Mouse (Mus musculus): ENCODE measurements around the gene B020011L13Rik.
"Not testable (repeated sequence)": the region's sequence is repeated elsewhere in the genome, so short reads cannot be mapped to it uniquely, and the experiment has no call there.

Gene B020011L13Rik

DNA sequence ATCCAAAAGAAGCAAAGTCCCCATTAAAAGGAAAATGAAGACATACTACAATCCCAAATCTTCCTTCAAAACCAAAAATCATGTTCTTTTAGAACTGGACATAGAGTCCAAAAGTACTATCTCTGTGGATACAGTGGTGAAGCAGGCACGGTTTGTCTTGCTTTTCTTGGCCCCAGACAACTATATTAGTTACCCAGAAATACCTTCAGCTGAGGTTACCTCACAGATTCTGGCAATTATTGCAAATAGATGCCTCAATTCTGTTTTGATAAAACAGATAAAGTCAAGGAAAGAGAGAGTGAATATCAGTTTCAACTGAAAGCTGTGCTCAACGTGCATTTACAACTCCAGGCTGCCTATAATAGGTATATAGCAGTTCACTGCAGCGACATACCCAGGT lies at the start of gene B020011L13Rik:
Gene B020011L13Rik (plus strand): TSS at position 301 of the 400 bp plus-strand sequence.
- DNase-seq (ENCODE audit: low read depth, low spot score); H3K27me3 ChIP-seq (ENCODE audit: control insufficient read depth, insufficient read depth, low read length, poor library complexity, severe bottlenecking): not testable (repeated sequence)

GRCm38 (mm10) chr1:117816271-117816670 lies 35.3 kb downstream of the B020011L13Rik start:
- H3K27me3 ChIP-seq (ENCODE audit: control insufficient read depth, insufficient read depth, low read length, poor library complexity, severe bottlenecking); DNase-seq (ENCODE audit: low read depth, low spot score); H3K36me3 ChIP-seq (ENCODE audit: control insufficient read depth, insufficient read depth, low read length, poor library complexity, severe bottlenecking): not testable (repeated sequence)

More for the DNA sequence above, at the start of gene B020011L13Rik:
- H3K36me3 ChIP-seq (ENCODE audit: control insufficient read depth, insufficient read depth, low read length, poor library complexity, severe bottlenecking): not testable (repeated sequence)

- DNase-seq (ENCODE audit: low read depth, low spot score); H3K27me3 ChIP-seq (ENCODE audit: control insufficient read depth, insufficient read depth, low read length, poor library complexity, severe bottlenecking); H3K36me3 ChIP-seq (ENCODE audit: control insufficient read depth, insufficient read depth, low read length, poor library complexity, severe bottlenecking): not testable (repeated sequence)
Observed at GRCm38 (mm10) chr1:117829781-117830180, 48.8 kb downstream of the B020011L13Rik start, which contains the start of gene Gm28360. TSS of gene Gm28360 (plus strand) at chr1:117830081.

DNA sequence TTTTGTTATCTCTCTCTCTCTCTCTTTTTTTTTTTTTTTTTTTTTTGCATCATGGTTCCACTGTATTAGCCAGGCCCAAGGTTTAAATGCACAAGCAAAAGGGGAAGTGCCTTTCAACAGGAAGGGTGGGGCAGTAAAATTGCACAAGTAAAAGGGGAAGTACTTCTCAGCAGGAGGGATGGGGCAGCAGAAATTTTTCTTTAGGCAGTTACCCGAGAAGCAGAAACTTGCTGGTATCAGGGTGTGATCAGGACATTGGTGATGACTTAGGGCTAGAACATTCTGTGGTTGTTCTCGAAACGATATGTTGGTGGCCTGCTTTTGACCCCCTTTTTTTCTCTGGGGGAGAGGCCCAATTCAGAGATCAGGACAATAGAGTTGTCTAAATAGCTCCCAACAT lies 70.8 kb downstream of the B020011L13Rik start:
- not testable (repeated sequence) for DNase-seq (ENCODE audit: low read depth, low spot score); H3K27me3 ChIP-seq (ENCODE audit: control insufficient read depth, insufficient read depth, low read length, poor library complexity, severe bottlenecking)

More for the DNA sequence above, 70.8 kb downstream of the B020011L13Rik start:
- not testable (repeated sequence) for H3K36me3 ChIP-seq (ENCODE audit: control insufficient read depth, insufficient read depth, low read length, poor library complexity, severe bottlenecking)
